Mouse (Mus musculus) E14TG2a.4 (cell line): ENCODE measurements around the gene Sesn1.

Experiments used
- H3K27me3 ChIP-seq: 2 replicates; pipeline ENCODE4 v1.6.1; 2014; ENCODE audit warnings: low read length, control low read depth; ENCODE audit not compliant: insufficient read depth
- H3K36me3 ChIP-seq: 2 replicates; pipeline ENCODE4 v1.6.1; 2014; ENCODE audit warnings: low read length, control low read depth; ENCODE audit not compliant: insufficient read depth
- H3K4me1 ChIP-seq: replicated peaks from 2 replicates; pipeline ENCODE4 v1.6.1; 2014; ENCODE audit warnings: low read depth, low read length, control low read depth
- H3K4me3 ChIP-seq: replicated peaks from 2 replicates; pipeline ENCODE4 v1.5.1; 2014; ENCODE audit warnings: mild to moderate bottlenecking, low read length
- H3K9me3 ChIP-seq: 2 replicates; pipeline ENCODE4 v1.6.1; 2014; ENCODE audit warnings: low read length, control low read depth
- CTCF ChIP-seq: conservative IDR thresholded peaks from 2 replicates; pipeline ENCODE4 v1.5.1; 2014; ENCODE audit warnings: low read length
- NANOG ChIP-seq: IDR thresholded peaks from 2 replicates; pipeline ENCODE4 v1.6.1; 2014; ENCODE audit warnings: borderline replicate concordance, low read length, mixed read lengths
- POU5F1 ChIP-seq: IDR thresholded peaks from 2 replicates; pipeline ENCODE4 v1.6.1; 2014; ENCODE audit warnings: low read length, borderline replicate concordance

The Sesn1 gene

GRCm38 (mm10) chr10:41957421-41958225, 147.9 kb downstream of the Sesn1 start:
- no peak for TF ChIP-seq POU5F1
- no peak for TF ChIP-seq NANOG
- TF ChIP-seq CTCF: no peak
- Histone ChIP-seq H3K27me3 (no peaks in the 10 kb centered on the region), H3K4me1 (no peaks in the 10 kb centered on the region), H3K4me3 (no peak overlapping the region), H3K9me3 (peaks cover 42% of the 10 kb centered on the region), H3K36me3 (peaks cover 3% of the 10 kb centered on the region; the same call in 1 of the 2 replicates)
